Mouse (Mus musculus) kidney, adult 8-10 months (tissue): ENCODE measurements around the gene Trim54.

Experiments used
- DNase-seq, 2 experiments: peaks; one replicate each; pipeline ENCODE4 v3.0.0; 2022

The Trim54 gene

DNA sequence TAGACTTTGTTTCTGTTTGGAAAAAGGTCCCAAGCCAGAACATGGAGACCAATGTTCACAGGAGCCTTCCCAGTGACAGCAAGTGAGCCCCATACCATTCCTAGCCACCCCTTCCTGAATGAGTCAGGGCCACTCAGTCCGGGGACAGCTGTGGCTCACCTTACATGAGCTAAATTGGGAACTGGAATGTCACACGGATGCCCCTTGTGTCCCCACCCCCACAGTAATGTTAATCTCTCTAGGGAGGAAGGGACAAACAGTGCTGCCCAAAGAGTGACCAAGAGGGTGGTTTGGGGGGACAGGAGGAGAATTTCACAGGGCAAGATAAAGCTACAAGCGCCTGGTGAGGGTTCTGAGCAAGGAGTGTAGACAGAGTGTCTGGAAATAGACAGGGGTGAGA, at the start of gene Trim54:
Trim54 (plus strand) TSS at position 359 of the 400 bp plus-strand sequence.
- DNase-seq = no peak

- no peak for DNase-seq
These were observed 46.7 kb upstream of the Trim54 start for GRCm38 (mm10) chr5:31069810-31070209.

DNA sequence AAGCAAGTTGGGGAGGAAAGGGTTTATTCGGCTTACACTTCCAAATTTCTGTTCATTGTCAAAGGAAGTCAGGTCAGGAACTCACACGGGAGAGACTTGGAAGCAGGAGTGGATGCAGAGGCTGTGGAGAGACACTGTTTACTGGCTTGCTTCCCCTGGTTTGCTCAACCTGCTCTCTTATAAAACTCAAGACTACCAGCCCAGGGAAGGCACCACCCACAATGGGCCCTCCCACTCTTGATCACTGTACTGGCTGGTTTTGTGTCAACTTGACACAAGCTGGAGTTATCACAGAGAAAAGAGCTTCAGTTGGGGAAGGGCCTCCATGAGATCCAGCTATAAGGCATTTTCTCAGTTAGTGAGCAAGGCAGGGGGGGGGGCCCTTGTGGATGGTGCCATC, 45.5 kb upstream of the Trim54 start:
- no peak for DNase-seq

- DNase-seq = no peak
These were observed 44.7 kb upstream of the Trim54 start for GRCm38 (mm10) chr5:31071821-31072220.

DNA sequence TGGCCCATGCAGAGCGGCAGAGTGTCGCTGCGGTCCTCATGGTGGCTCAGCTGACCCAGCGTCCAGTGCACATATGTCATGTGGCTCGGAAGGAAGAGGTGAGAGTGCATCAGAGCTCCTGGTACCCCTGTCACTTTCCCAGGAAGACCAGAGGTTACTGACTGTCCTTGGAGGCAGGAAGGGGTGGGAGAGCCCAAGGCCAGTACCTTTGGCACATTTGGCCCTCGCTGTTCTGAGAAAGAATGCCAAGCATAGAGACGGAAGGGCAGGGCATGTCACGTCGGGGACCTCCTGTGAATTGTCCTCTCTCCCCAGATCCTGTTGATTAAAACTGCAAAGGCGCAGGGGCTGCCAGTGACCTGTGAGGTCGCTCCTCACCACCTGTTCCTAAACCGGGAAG, 43.3 kb upstream of the Trim54 start:
- DNase-seq = no peak

DNA sequence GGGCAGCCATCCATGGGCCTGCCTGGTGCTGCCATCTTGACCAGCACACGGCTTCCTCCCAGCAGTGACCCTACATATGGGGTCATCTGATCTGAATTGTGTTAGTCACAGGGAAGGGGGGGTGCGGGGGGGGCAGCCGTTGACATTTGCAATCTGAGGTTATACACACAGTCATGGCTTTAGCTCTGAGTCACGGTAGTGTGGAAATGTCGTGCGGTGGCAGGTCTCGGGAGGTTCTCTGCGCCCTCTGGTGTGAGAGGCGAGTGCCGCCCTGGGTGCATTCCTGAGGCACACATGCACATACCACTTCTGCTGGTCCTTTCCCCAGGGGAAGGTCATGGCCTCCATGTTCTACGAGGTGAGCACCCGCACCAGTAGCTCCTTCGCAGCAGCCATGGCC, 40.2 kb upstream of the Trim54 start:
- DNase-seq = no peak

GRCm38 (mm10) chr5:31080059-31080794, 36.3 kb upstream of the Trim54 start:
- DNase-seq = no peak

DNA sequence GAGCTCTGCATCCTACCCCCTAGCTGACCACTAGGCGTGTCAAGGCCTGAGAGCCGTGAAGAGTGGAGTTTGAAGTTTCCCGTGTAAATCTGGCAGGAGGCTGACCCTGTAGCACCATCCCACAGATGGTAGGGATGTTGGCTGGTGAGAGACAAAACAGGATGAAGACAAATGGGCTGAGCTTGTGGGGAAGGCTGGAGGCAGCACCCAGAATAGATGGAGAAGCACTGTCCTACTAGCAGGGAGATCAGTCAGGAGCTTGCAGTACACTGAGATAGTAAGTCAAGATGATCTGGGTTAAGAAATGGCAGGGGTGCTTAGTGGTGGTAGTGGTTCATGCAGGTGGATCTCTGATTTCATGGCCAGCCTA, 35.7 kb upstream of the Trim54 start:
- DNase-seq = no peak

DNA sequence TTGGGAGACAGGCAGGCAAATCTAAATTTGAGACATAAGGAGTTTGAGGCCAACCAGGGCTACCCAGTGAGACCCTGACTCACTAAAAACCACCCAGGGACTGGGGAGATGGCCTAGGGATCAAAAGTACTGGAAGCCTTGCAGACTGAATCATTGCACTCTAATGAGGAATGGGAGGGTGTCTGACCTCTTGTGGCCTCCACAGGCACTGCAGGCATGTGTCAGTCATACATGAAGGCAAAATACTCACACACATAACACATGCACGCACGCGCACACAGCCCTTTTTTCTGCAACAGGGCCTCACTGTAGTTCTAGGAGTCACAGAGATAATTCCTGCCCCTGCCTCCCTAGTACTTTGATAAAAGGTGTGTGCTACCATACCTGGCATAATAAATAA, 35.1 kb upstream of the Trim54 start:
- peak in 1 of 2 experiments; percentile 50 for DNase-seq

- peak; percentile 17 to 69 for DNase-seq
These were observed 34.2 kb upstream of the Trim54 start for GRCm38 (mm10) chr5:31082355-31082754.

DNA sequence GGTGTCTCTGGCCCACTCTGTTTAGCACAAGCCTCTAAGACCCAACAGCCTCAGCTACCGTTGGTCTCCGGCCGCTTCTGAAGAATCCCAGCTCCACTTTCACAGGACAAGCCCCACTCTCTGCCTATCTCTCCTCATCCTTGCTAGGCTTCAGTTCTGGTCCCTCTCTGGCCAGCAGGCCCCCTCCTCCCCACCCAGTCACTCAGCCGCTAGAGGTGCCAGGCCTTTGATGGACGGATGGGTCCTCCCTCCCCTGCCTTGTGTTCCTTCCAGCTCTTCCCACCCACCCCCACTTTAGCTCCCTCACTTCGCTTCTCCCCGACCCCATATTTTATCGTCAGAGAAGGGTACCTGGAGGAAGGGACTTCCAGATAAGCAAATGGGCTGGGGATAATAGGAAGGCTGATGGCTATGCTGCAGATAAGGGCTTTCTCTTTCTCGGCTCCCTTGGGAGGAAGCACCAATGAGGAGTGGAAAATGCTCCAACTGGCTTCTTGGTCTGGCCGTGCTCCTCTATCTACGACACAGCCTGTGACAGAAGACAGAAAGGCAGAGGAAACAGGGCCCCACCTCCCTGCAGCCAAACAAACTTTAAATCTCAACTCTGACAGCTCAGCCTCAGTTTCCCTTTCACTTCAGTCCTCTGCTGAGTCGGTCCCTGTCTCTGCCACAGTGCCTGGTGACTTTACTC, 33.4 kb upstream of the Trim54 start:
- DNase-seq = peak; percentile 36 to 45

DNA sequence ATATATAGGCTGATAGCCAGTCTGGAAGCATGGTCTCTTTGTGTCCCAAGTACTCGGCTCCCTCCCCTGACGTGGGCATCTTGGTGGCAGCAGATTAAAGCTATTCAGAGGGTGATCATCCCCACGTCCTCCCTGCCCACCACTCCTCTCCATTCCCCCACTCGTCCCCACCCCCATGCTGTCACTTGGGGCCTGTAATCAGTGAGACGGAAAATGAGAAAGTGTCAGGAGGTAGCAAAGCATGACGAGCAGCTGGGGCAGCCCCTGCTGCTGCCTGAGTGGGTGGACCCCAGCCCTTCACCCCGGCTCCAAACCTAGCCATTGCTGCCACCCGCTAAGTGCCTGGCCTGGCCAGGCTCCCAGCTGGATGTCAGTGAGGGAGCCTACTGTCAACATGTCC, 32.6 kb upstream of the Trim54 start:
- DNase-seq = no peak

DNA sequence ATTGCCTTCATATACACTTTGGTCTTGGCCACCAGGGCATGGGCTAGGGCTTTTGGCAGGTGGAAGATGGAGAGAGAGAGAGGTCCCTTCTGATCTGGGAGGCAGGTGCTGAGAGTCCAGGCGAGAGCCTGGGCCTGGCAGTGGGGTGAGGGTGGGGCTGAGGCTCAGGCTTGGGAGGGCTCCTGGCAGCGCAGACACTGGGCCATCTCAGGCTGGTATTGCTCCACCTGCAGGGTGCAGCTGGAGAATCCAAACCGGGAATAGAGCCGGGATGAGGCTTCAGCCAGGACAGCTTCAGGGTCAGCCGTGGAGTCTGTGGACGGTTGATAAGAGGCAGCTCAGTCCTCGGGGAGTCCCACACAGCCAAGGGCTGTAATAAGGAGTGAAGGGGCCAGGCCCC, 29.9 kb upstream of the Trim54 start:
- no peak for DNase-seq

DNA sequence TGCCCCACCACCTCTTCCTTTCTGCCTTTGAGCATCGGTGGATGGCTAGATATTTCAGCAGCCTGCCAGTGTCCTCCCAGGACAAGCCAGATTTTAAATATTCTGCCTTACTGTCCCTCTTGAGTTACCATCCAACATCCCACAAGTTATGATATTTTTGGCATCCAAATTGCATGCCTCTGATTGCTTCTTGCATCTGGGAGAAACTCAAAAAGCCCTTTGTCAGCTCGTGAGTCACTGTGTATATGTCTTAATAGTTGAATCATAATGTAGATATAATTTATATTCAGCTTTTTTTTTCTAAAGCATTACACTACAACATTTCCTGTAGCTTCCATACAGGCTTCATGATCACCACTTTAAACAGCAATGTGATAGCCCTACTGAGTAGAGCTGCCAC, 29.4 kb upstream of the Trim54 start:
- DNase-seq = no peak

DNA sequence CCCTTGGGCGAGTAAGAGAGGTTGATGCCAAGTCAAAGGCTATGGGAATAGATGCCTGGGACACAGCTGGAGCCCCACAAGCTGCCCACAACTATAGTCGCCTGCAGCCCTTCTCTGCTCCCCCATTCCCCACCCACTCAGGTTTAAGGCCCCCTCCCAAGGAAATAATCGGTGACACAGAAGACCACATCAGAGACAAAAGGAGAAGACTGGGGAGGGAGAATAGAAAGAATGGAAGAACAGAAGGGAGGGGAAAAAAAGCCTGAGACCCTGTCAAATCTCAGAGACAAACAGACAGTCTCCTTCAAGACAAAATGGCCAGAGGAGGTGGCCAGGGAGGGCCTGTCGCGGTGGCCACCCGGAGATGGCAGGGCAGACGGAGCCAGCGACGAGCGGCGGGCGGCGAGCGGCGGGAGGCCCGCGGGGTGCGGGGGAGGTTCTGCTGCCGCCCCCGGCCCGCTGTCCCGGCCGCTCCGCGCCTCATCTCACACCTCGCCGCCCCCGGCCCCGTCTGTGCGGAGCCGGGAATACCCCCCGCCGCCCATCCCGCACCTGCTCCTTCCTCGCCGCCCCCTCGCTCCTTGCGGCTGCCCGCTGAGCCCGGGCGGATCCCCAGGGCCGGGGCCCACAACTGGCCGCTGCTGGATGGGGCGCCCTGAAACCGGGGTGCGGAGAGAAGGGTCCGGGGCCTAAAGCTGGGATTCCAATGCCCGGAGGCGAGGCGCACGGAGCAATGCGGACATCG, 24.1 kb upstream of the Trim54 start:
- DNase-seq = no peak

DNA sequence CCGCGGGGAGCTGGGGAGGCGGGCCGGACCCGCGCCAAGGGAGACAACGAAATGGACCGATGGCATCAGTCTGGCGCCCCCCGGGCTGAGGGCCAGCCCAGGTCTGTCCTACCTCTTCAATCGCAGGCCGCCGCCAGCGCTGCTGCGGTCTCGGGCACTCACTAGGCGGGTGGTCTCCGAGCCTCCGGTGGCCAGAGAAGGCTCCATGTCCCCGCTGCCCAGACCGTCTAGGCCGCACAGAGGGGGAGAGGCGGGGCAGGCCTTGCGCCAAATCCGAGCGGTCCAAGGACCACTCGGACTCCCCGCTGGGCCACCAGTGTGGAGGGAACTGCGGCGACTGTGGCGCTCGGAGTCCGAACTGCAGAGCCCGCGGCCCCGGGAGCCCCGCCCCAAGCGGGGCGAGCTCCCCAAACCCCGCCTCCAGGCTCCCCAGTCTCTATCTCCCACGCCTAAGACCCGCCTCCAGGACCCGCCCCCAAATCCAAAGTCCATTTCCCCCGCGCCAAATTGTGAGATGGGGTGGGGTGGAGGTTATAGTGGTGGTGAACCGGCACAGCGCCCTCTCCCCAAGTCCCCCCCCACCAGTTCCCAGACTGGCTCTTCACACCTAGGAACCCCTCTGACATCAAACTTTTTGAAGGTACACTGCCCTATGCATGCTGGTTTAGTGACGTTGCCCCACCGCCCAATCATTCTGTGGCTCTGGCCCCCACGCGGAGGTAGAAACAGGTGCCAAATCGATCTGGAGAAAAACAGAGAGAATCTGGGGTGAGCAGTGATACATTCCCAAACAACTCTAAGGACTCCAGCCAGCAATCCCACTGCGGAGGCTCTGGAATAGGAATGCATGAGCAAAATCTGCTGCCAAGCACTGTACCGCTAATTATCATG, 23.1 kb upstream of the Trim54 start:
- peak; percentile 54 to 70 for DNase-seq

- DNase-seq = no peak
These were observed 22.3 kb upstream of the Trim54 start for GRCm38 (mm10) chr5:31094100-31094798.

DNA sequence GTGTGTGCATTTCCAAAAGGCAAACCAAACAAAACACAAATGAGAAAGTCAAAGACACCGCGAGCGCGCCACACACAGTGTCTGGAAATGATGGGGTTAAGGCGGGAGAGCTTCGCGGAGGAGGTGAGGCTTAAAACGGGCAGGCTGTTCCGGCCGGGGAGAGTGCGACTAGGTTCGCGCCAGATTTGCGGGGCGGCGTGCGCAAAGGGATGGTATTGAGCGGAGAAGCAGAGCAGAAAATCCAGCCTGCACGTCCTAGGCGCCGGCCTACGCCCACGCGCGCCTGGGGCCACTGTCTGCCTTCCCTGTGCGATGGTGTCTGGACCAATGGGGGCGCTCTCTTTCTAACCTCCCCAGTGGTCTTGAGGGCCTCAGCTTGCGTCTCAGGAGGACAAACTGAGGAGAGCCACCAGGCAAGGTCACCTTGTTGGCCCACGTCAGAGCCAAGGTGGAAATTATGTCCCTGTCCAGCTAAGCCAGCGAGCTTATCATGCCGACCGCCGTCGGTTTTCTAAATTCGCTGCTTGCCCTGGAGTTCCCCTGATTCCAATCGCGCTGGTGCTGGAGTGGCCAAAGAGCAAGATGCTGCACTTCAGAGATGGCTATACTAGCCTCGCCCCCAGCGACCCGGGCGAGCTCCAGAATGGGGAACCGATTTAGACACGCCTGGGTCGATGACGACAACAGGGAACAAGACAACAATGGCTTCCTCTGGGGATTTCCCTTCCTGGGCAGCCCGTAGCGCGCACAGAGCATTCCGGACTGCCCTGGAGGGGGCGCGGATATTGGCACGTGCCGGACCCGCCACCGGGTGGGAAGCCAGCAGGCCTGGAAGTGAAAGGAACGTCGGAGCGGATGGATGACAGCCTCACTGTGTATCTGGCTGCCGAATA, 21.5 kb upstream of the Trim54 start:
- peak; percentile 20 to 44 for DNase-seq

GRCm38 (mm10) chr5:31095711-31096480, 20.6 kb upstream of the Trim54 start:
- DNase-seq = no peak

- DNase-seq = no peak
These were observed 10.6 kb upstream of the Trim54 start, which contains the start of gene Dnajc5g for GRCm38 (mm10) chr5:31105814-31106335. Dnajc5g (plus strand) TSS chr5:31106285.
